Comparison of ENCODE assay signal across 8 mouse cellular contexts in the genomic region with DNA sequence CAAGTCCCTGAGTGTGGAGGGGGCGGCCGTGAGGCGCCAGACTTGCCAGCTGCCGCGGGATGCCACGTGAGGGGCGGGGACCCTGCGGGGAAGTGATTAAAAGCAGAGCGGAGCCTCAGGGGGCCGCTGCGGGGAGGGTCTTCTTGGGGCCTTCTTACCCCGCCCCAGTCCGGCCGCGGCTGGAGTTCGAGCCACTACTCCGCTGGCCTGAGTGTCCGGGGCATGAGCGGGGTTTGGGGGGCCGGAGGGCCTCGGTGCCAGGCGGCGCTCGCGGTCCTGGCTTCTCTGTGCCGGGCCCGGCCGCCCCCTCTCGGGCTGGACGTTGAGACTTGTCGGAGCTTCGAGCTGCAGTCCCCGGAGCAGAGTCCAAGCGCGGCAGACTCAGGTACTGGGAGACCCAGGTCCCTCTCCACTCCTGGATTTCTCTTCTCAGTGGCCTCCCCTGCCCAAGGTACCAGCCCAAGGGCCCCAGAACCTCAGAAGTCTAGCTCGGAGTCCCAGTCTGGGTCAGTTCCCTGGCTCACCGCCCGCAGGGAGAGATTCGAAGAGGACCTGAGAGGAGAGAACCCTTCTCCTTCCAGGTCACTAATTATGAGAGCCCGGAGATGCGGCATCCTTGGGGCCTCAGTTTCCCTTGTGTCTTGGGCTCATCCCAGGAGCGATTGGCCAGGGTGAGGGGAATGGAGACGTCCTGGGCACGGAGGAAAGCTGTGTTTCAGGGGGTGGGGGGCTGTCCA. TPM values are rescaled to one million over a fixed set of nuclear protein-coding genes. Genes with fewer than 3 reads are reported as not detected.
DNase-seq lines count a peak whose midpoint lies in the region; ATAC-seq and TF ChIP-seq lines count a peak whose summit lies in the region.

Syt6 (plus strand) TSS at position 76 of the 737 bp plus-strand sequence.

- no peak for ATAC-seq in limb, embryonic 11.5 days (ENCODE audit: insufficient number of reproducible peaks, low FRiP score, low TSS enrichment, low read depth)
- ATAC-seq in megakaryocyte progenitor cell, adult 5-6 weeks (replicated peaks; ENCODE audit: poor library complexity): no peak

- peaks cover 42% of the 10 kb centered on the region for H3K4me1 ChIP-seq in forebrain, embryonic 10.5 days
- peaks cover 4% of the 10 kb centered on the region for H3K4me1 ChIP-seq in limb, embryonic 11.5 days (ENCODE audit: control insufficient read depth, insufficient read depth, low read length)
- H3K4me1 ChIP-seq in small intestine, adult 2 months (ENCODE audit: control insufficient read depth, insufficient read depth, insufficient read length, low read length): peaks cover 2% of the 10 kb centered on the region; the same call in 1 of the 2 replicates

- no peaks in the 10 kb centered on the region for H3K36me3 ChIP-seq in forebrain, embryonic 10.5 days (replicated peaks)
- H3K36me3 ChIP-seq in limb, embryonic 11.5 days (ENCODE audit: control insufficient read depth, insufficient read depth, low read length): no peaks in the 10 kb centered on the region
- no peaks in the 10 kb centered on the region for H3K36me3 ChIP-seq in small intestine, adult 2 months (ENCODE audit: control insufficient read depth, insufficient read depth, low read length)

- peak within 1 kb of the TSS; percentile 58 for H3K4me3 ChIP-seq in forebrain, embryonic 10.5 days
- H3K4me3 ChIP-seq in limb, embryonic 11.5 days (ENCODE audit: low read depth, low read length): peak within 1 kb of the TSS; percentile 39
- H3K4me3 ChIP-seq in small intestine, adult 2 months (ENCODE audit: low read depth, low read length): peak within 1 kb of the TSS; percentile 40

- peak within 1 kb of the TSS; percentile 88 for H3K4me2 ChIP-seq in limb, embryonic 11.5 days (ENCODE audit: low read depth, severe bottlenecking)

- peak within 1 kb of the TSS; percentile 76 for H3K27ac ChIP-seq in forebrain, embryonic 10.5 days
- H3K27ac ChIP-seq in limb, embryonic 11.5 days (replicated peaks; ENCODE audit: low read depth, low read length): no peak within 1 kb of the TSS
- H3K27ac ChIP-seq in small intestine, adult 2 months (ENCODE audit: insufficient read depth, low read depth, low read length): no peak within 1 kb of the TSS

- no peak for TF ChIP-seq POLR2A in small intestine, adult 2 months (IDR thresholded peaks at IDR 0.05; ENCODE audit: low read depth, low read length)

- no peaks in the 10 kb centered on the region for H3K9me3 ChIP-seq in forebrain, embryonic 10.5 days
- no peaks in the 10 kb centered on the region for H3K9me3 ChIP-seq in limb, embryonic 11.5 days (ENCODE audit: control insufficient read depth, low read length)

- peak within 1 kb of the TSS; percentile 45 for H3K9ac ChIP-seq in limb, embryonic 11.5 days (ENCODE audit: low read length)

- DNase-seq in kidney, postnatal 10 days: peak; percentile 15
- DNase-seq in kidney, adult 9 months: no peak
- peak; percentile 60 for DNase-seq in cerebellum, adult 11-12 months
- peak; percentile 34 for DNase-seq in forebrain, embryonic 10.5 days (ENCODE audit: extremely low spot score, low spot score)
- peak; percentile 45 for DNase-seq in limb, embryonic 11.5 days (ENCODE audit: low spot score)
- DNase-seq in ovary, postnatal 10 days (ENCODE audit: low spot score): no peak

- under 1% methylated on average over 44 of the region's 44 CpGs for WGBS in forebrain, embryonic 10.5 days
- WGBS in limb, embryonic 11.5 days: 1% methylated on average over 44 of the region's 44 CpGs
- WGBS in small intestine, adult 2 months: 3% methylated on average over 44 of the region's 44 CpGs

- TF ChIP-seq CTCF in small intestine, adult 2 months (IDR thresholded peaks at IDR 0.05; ENCODE audit: extremely low read depth, insufficient read length, insufficient replicate concordance, low read depth, low read length): no peak

- H3K27me3 ChIP-seq in forebrain, embryonic 10.5 days (ENCODE audit: poor library complexity, severe bottlenecking): peaks cover 91% of the 10 kb centered on the region
- peaks cover 60% of the 10 kb centered on the region for H3K27me3 ChIP-seq in limb, embryonic 11.5 days (ENCODE audit: control insufficient read depth, insufficient read depth, low read length)
- H3K27me3 ChIP-seq in small intestine, adult 2 months (ENCODE audit: control insufficient read depth, insufficient read depth, low read length): peaks cover 40% of the 10 kb centered on the region

RNA-seq across cellular contexts. Expression of gene Syt6, which starts in this region (rescaled TPM):
- polyA plus RNA-seq in forebrain, embryonic 10.5 days (2016; fragmentation: Nextera tagmentation; extraction: Ambion mirVana): 0.22 and 0.33 TPM in 2 replicates
- 0.21 and 0.31 TPM in 2 replicates for polyA plus RNA-seq in limb, embryonic 11.5 days (2014; fragmentation: Nextera tagmentation; extraction: Ambion mirVana)
- polyA plus RNA-seq in small intestine, adult 2 months (2012; rRNA removed): 0.06 and 0.13 TPM in 2 replicates
- total RNA-seq in megakaryocyte progenitor cell, adult 5-6 weeks (2015): not detected in 2 replicates
- 0.17 and 0.21 TPM in 2 replicates for total RNA-seq in megakaryocyte progenitor cell, adult 5-6 weeks (2017)

Comparison
In these comparisons a context has a peak if more than half of its experiments do, and no peak if none do; other contexts are left out.
1. DNase-seq: peak in kidney, postnatal 10 days (single experiment) and cerebellum, adult 11-12 months (single experiment); none in kidney, adult 9 months (single experiment) and ovary, postnatal 10 days (single experiment).
2. Peak in DNase-seq, H3K4me3 ChIP-seq and H3K27ac ChIP-seq in forebrain, embryonic 10.5 days; RNA of the gene not detected or under 1 TPM.
3. Peak in DNase-seq, H3K4me3 ChIP-seq, H3K9ac ChIP-seq and H3K4me2 ChIP-seq in limb, embryonic 11.5 days; RNA of the gene not detected or under 1 TPM.
4. Peak in every context shown above with its lines, with median percentiles within 50 percentile points of each other: H3K4me3 ChIP-seq.